8 mouse cellular contexts compared by ENCODE assay signal in the genomic region with DNA sequence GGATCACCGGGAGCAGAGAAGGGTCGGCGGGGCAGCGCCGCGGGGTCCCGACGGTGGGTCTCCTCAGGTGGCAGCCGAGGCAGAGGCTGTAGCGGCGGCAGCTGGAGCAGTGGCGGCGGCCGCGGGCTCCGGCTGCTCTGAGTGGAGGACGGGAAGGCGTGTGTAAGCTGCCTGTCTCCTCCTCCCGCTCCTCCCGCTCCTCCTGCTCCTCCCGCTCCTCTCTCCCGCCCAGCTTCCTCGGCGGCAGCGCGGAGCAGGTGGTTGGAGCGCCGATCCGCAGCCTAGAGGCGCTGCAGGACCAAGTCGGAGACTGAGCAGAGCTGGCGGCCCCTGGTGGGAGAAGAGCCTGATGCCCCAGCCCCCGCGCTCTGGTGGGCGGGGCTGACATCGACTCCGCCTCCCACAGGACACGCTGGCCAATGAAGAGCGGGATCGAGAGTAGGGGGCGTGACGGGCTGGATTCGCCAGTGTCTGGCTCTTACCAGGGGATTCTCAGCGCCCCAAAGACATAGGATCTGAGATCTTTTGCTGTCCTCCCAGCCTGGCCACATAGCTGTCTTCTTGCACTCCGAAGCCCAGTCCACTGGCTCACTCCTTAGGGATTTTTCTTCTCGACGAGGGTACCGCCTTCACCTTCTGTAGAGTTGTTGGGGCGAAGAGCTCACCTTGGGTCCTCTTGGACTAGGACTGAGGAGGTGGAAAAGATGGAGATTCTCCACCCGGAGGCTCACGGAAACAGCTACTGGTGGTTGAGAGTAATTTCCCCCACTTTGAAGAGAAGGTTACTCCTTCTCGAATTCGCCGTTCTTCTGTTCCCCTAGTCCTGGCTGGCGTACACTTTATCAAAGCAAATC. TPM values are rescaled to one million over a fixed set of nuclear protein-coding genes. Genes with fewer than 3 reads are reported as not detected.
DNase-seq lines count a peak whose midpoint lies in the region; ATAC-seq lines count a peak whose summit lies in the region.

No protein-coding gene starts in this region.

- peak; percentile 95 to 98 for DNase-seq in adrenal gland, adult (ENCODE audit: inconsistent age in 2 of 2, low spot score in 1 of 2)
- peak; percentile 97 for DNase-seq in embryo, embryonic 10.5 days (ENCODE audit: low spot score)
- DNase-seq in gastrocnemius, postnatal 10 days, result peak; percentile 94
- peak; percentile 97 for DNase-seq in induced T-regulatory cell, adult 2 months (ENCODE audit: low read depth)
- DNase-seq in left cerebral cortex, adult 8-10 months (ENCODE audit: low spot score in 2 of 2), result peak; percentile 92 to 98
- DNase-seq in right cerebral cortex, adult 18-20 months, result peak; percentile 99
- DNase-seq in urinary bladder, adult 2 months (ENCODE audit: low spot score), result peak; percentile 92

- ATAC-seq in megakaryocyte, adult 5-6 weeks (ENCODE audit: poor library complexity, severe bottlenecking), result peak; percentile 75

RNA-seq across cellular contexts. Expression of a gene that starts 0.8 kb away (rescaled TPM):
- 1 to 10 TPM; 2.5 to 3.9 TPM for total RNA-seq in gastrocnemius, postnatal 10 days (2021)
- 100 to 1,000 TPM; 181 to 202 (median 186) TPM for total RNA-seq in left cerebral cortex, adult 8-10 months (2022)
- total RNA-seq in megakaryocyte, adult 5-6 weeks (2015), result 35.6 and 36.5 TPM in 2 replicates
- 63.1 and 63.2 TPM in 2 replicates for total RNA-seq in megakaryocyte, adult 5-6 weeks (2017)
- polyA plus RNA-seq in urinary bladder, adult 2 months (2012; rRNA removed), result 27.5 and 33.6 TPM in 2 replicates

Comparison
In these comparisons a context has a peak if more than half of its experiments do, and no peak if none do; other contexts are left out.
1. Peak in every context shown above with its lines: DNase-seq and ATAC-seq.
2. RNA of a gene that starts 0.8 kb away (total RNA-seq): 181 to 202 TPM in left cerebral cortex, adult 8-10 months and 35.6 to 63.2 TPM in megakaryocyte, adult 5-6 weeks; 2.5 to 3.9 TPM in gastrocnemius, postnatal 10 days; every median in the first group is over 4 times any median in the second.